Mouse (Mus musculus): Measurements from ENCODE around the gene Ttc28. TPM values are rescaled to one million over a fixed set of nuclear protein-coding genes. Genes with fewer than 3 reads are reported as not detected.
"Not testable (repeated sequence)": the region's sequence is repeated elsewhere in the genome, so short reads cannot be mapped to it uniquely, and the experiment has no call there.

Ttc28 gene
- polyA plus RNA-seq, 1 experiment from 2014 or later = 17.8 TPM

GRCm38 (mm10) chr5:111244061-111244460, 364.5 kb downstream of the Ttc28 start:
- Histone ChIP-seq H3K4me3 (ENCODE audit: low read depth, low read length) (no peak overlapping the region), H3K27ac (ENCODE audit: low read length) (no peak overlapping the region), H3K4me2 (replicated peaks; ENCODE audit: low read depth, low read length) (no peak overlapping the region), H3K9ac (replicated peaks; ENCODE audit: low read depth, low read length) (no peak overlapping the region), H3K4me1 (ENCODE audit: control insufficient read depth, insufficient read depth, low read length) (0 out of 2 replicates have a peak, but pooled peaks cover 3% of the 10 kb centered on the region), H3K9me3 (ENCODE audit: control insufficient read depth, low read depth, low read length) (no peaks in the 10 kb centered on the region), H3K36me3 (ENCODE audit: control insufficient read depth, insufficient read depth, low read length) (no peaks in the 10 kb centered on the region; the same call in 1 of the 2 replicates), H3K27me3 (ENCODE audit: control insufficient read depth, insufficient read depth, low read length) (no peaks in the 10 kb centered on the region)
- no peak for ATAC-seq (ENCODE audit: insufficient number of reproducible peaks, insufficient read depth, low FRiP score, low read depth)
- WGBS = 59% methylated on average over 9 of the region's 9 CpGs

- H3K4me1 ChIP-seq (ENCODE audit: control insufficient read depth, insufficient read depth, low read length) = 0 out of 2 replicates have a peak, but pooled peaks cover under 1% of the 10 kb centered on the region
- H3K36me3 ChIP-seq (ENCODE audit: control insufficient read depth, insufficient read depth, low read length) = no peaks in the 10 kb centered on the region; the same call in 1 of the 2 replicates
- no peaks in the 10 kb centered on the region for H3K9me3 ChIP-seq (ENCODE audit: control insufficient read depth, low read depth, low read length)
- H3K27me3 ChIP-seq (ENCODE audit: control insufficient read depth, insufficient read depth, low read length) = no peaks in the 10 kb centered on the region
- WGBS = 82% methylated on average over 10 of the region's 10 CpGs
- no peak overlapping the region for H3K9ac ChIP-seq (replicated peaks; ENCODE audit: low read depth, low read length)
- no peak overlapping the region for H3K4me3 ChIP-seq (ENCODE audit: low read depth, low read length)
- no peak overlapping the region for H3K27ac ChIP-seq (ENCODE audit: low read length)
- no peak for ATAC-seq (ENCODE audit: insufficient number of reproducible peaks, insufficient read depth, low FRiP score, low read depth)
- H3K4me2 ChIP-seq (replicated peaks; ENCODE audit: low read depth, low read length) = no peak overlapping the region
Observed at GRCm38 (mm10) chr5:111247571-111248265, 368.1 kb downstream of the Ttc28 start.

GRCm38 (mm10) chr5:111252147-111252546, 372.5 kb downstream of the Ttc28 start:
- Histone ChIP-seq H3K36me3 (ENCODE audit: control insufficient read depth, insufficient read depth, low read length) (no peaks in the 10 kb centered on the region), H3K27me3 (ENCODE audit: control insufficient read depth, insufficient read depth, low read length) (no peaks in the 10 kb centered on the region), H3K9ac (replicated peaks; ENCODE audit: low read depth, low read length) (no peak overlapping the region), H3K9me3 (ENCODE audit: control insufficient read depth, low read depth, low read length) (no peaks in the 10 kb centered on the region), H3K27ac (ENCODE audit: low read length) (no peak overlapping the region), H3K4me1 (ENCODE audit: control insufficient read depth, insufficient read depth, low read length) (peaks cover 10% of the 10 kb centered on the region), H3K4me2 (replicated peaks; ENCODE audit: low read depth, low read length) (no peak overlapping the region), H3K4me3 (ENCODE audit: low read depth, low read length) (no peak overlapping the region)
- ATAC-seq (ENCODE audit: insufficient number of reproducible peaks, insufficient read depth, low FRiP score, low read depth) = no peak
- 92% methylated on average over 3 of the region's 3 CpGs for WGBS

- no peak overlapping the region for H3K4me2 ChIP-seq (replicated peaks; ENCODE audit: low read depth, low read length)
- no peak overlapping the region for H3K4me3 ChIP-seq (ENCODE audit: low read depth, low read length)
- no peak overlapping the region for H3K27ac ChIP-seq (ENCODE audit: low read length)
- WGBS = 83% methylated on average over 9 of the region's 9 CpGs
- ATAC-seq (ENCODE audit: insufficient number of reproducible peaks, insufficient read depth, low FRiP score, low read depth) = no peak
- no peaks in the 10 kb centered on the region for H3K9me3 ChIP-seq (ENCODE audit: control insufficient read depth, low read depth, low read length)
- no peaks in the 10 kb centered on the region for H3K27me3 ChIP-seq (ENCODE audit: control insufficient read depth, insufficient read depth, low read length)
- no peaks in the 10 kb centered on the region for H3K36me3 ChIP-seq (ENCODE audit: control insufficient read depth, insufficient read depth, low read length)
- peaks cover 10% of the 10 kb centered on the region for H3K4me1 ChIP-seq (ENCODE audit: control insufficient read depth, insufficient read depth, low read length)
- H3K9ac ChIP-seq (replicated peaks; ENCODE audit: low read depth, low read length) = no peak overlapping the region
Observed at GRCm38 (mm10) chr5:111254362-111254761, 374.8 kb downstream of the Ttc28 start.

DNA sequence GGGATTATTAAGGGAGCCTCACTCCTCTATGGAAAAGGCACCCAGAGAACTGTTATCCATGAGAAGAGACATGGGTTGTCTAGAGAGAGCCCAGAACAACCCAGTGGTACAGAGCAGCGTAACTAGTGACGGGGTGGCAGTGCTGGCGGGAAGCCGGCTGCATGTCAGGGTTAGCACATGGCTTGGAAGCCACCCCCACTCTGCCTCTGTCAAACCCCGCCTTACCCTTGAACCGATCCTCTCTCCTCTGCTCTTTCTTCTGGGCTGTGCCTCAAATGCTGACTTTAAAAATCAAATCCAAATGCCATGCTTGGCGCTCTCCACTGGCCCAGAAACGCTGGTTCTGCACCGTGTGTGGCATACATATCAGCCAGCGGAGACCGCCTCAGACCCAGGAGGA, 375.2 kb downstream of the Ttc28 start:
- H3K9me3 ChIP-seq (ENCODE audit: control insufficient read depth, low read depth, low read length) = no peaks in the 10 kb centered on the region
- H3K4me2 ChIP-seq (replicated peaks; ENCODE audit: low read depth, low read length) = no peak overlapping the region
- no peaks in the 10 kb centered on the region for H3K36me3 ChIP-seq (ENCODE audit: control insufficient read depth, insufficient read depth, low read length)
- H3K4me1 ChIP-seq (ENCODE audit: control insufficient read depth, insufficient read depth, low read length) = peaks cover 10% of the 10 kb centered on the region
- WGBS = 81% methylated on average over 11 of the region's 11 CpGs
- ATAC-seq (ENCODE audit: insufficient number of reproducible peaks, insufficient read depth, low FRiP score, low read depth) = no peak
- H3K27ac ChIP-seq (ENCODE audit: low read length) = no peak overlapping the region
- no peak overlapping the region for H3K4me3 ChIP-seq (ENCODE audit: low read depth, low read length)
- H3K9ac ChIP-seq (replicated peaks; ENCODE audit: low read depth, low read length) = no peak overlapping the region
- no peaks in the 10 kb centered on the region for H3K27me3 ChIP-seq (ENCODE audit: control insufficient read depth, insufficient read depth, low read length)

GRCm38 (mm10) chr5:111256181-111256580, 376.6 kb downstream of the Ttc28 start:
- no peak for ATAC-seq (ENCODE audit: insufficient number of reproducible peaks, insufficient read depth, low FRiP score, low read depth)
- H3K9ac ChIP-seq (replicated peaks; ENCODE audit: low read depth, low read length) = no peak overlapping the region

GRCm38 (mm10) chr5:111257127-111257526, 377.5 kb downstream of the Ttc28 start:
- 6% methylated on average over 2 of the region's 2 CpGs for WGBS

More at GRCm38 (mm10) chr5:111256181-111256580, 376.6 kb downstream of the Ttc28 start:
- Histone ChIP-seq H3K27me3 (ENCODE audit: control insufficient read depth, insufficient read depth, low read length) (no peaks in the 10 kb centered on the region), H3K9me3 (ENCODE audit: control insufficient read depth, low read depth, low read length) (no peaks in the 10 kb centered on the region), H3K36me3 (ENCODE audit: control insufficient read depth, insufficient read depth, low read length) (no peaks in the 10 kb centered on the region), H3K4me1 (ENCODE audit: control insufficient read depth, insufficient read depth, low read length) (peaks cover 10% of the 10 kb centered on the region), H3K4me3 (ENCODE audit: low read depth, low read length) (no peak overlapping the region), H3K4me2 (replicated peaks; ENCODE audit: low read depth, low read length) (no peak overlapping the region), H3K27ac (ENCODE audit: low read length) (no peak overlapping the region; the same call in 1 of the 2 replicates)
- 23% methylated on average over 7 of the region's 7 CpGs for WGBS

DNA sequence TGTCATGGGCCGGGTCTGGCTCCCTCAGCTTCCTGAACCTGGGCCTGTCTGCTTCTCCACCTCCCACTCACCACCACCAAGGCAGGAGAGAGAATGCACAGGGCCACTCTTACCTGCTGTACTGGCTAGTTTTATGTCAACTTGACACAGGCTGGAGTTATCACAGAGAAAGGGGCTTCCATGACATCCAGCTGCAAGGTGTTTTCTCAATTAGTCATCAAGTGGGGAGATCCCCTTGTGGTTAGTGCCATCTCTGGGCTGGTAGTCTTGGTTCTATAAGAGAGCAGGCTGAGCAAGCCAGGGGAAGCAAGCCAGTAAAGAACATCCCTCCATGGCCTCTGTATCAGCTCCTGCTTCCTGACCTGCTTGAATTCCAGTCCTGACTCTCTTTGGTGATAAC, 381.6 kb downstream of the Ttc28 start:
- not testable (repeated sequence) for H3K36me3 ChIP-seq (ENCODE audit: control insufficient read depth, insufficient read depth, low read length); ATAC-seq (ENCODE audit: insufficient number of reproducible peaks, insufficient read depth, low FRiP score, low read depth); H3K27me3 ChIP-seq (ENCODE audit: control insufficient read depth, insufficient read depth, low read length); H3K9ac ChIP-seq (replicated peaks; ENCODE audit: low read depth, low read length); H3K27ac ChIP-seq (ENCODE audit: low read length); H3K4me2 ChIP-seq (replicated peaks; ENCODE audit: low read depth, low read length); H3K9me3 ChIP-seq (ENCODE audit: control insufficient read depth, low read depth, low read length); H3K4me3 ChIP-seq (ENCODE audit: low read depth, low read length)
- WGBS = 93% methylated on average over 1 of the region's 1 CpGs
- peaks cover 24% of the 10 kb centered on the region for H3K4me1 ChIP-seq (ENCODE audit: control insufficient read depth, insufficient read depth, low read length)

More at GRCm38 (mm10) chr5:111257127-111257526, 377.5 kb downstream of the Ttc28 start:
- Histone ChIP-seq H3K4me3 (ENCODE audit: low read depth, low read length) (no peak overlapping the region), H3K4me1 (ENCODE audit: control insufficient read depth, insufficient read depth, low read length) (peaks cover 15% of the 10 kb centered on the region), H3K9me3 (ENCODE audit: control insufficient read depth, low read depth, low read length) (no peaks in the 10 kb centered on the region), H3K9ac (replicated peaks; ENCODE audit: low read depth, low read length) (no peak overlapping the region), H3K36me3 (ENCODE audit: control insufficient read depth, insufficient read depth, low read length) (no peaks in the 10 kb centered on the region), H3K27me3 (ENCODE audit: control insufficient read depth, insufficient read depth, low read length) (no peaks in the 10 kb centered on the region), H3K4me2 (replicated peaks; ENCODE audit: low read depth, low read length) (no peak overlapping the region), H3K27ac (ENCODE audit: low read length) (no peak overlapping the region)
- ATAC-seq (ENCODE audit: insufficient number of reproducible peaks, insufficient read depth, low FRiP score, low read depth) = no peak

Data from stomach, embryonic 14.5 days (tissue).